Mouse (Mus musculus): Measurements from ENCODE around the gene Prlr. TPM values are rescaled to one million over a fixed set of nuclear protein-coding genes. Genes with fewer than 3 reads are reported as not detected.

Gene Prlr
- polyA plus RNA-seq (2011; ENCODE audit: insufficient read length, low read depth, missing spikeins) = 0.28 and 1.1 TPM in 2 replicates

GRCm38 (mm10) chr15:10177083-10177482 is at the start of gene Prlr:
TSS of gene Prlr (plus strand) at chr15:10177238.
- Histone ChIP-seq H3K4me1 (ENCODE audit: control insufficient read depth, insufficient read depth, low read length) (peaks cover 5% of the 10 kb centered on the region), H3K4me3 (ENCODE audit: insufficient read depth, low read length) (0 out of 2 replicates have a peak within 1 kb of the TSS, but pooled peaks have one; percentile 0), H3K27ac (ENCODE audit: insufficient read depth, low read length) (no peak within 1 kb of the TSS)
- TF ChIP-seq CTCF (IDR thresholded peaks at IDR 0.05; ENCODE audit: borderline replicate concordance, insufficient read depth, low read length) (no peak), POLR2A (IDR thresholded peaks at IDR 0.05; ENCODE audit: low read depth, low read length) (no peak)

- H3K27ac ChIP-seq (ENCODE audit: insufficient read depth, low read length) = no peak overlapping the region
- H3K4me1 ChIP-seq (ENCODE audit: control insufficient read depth, insufficient read depth, low read length) = no peaks in the 10 kb centered on the region
- H3K4me3 ChIP-seq (ENCODE audit: insufficient read depth, low read length) = no peak overlapping the region
- no peak for TF ChIP-seq POLR2A (IDR thresholded peaks at IDR 0.05; ENCODE audit: low read depth, low read length)
These were observed 43.3 kb upstream of the Prlr start for GRCm38 (mm10) chr15:10133781-10134180.

GRCm38 (mm10) chr15:10134889-10135288 is 42.1 kb upstream of the Prlr start:
- Histone ChIP-seq H3K4me1 (ENCODE audit: control insufficient read depth, insufficient read depth, low read length) (no peaks in the 10 kb centered on the region), H3K4me3 (ENCODE audit: insufficient read depth, low read length) (no peak overlapping the region), H3K27ac (ENCODE audit: insufficient read depth, low read length) (no peak overlapping the region)
- TF ChIP-seq POLR2A (IDR thresholded peaks at IDR 0.05; ENCODE audit: low read depth, low read length) (no peak), CTCF (IDR thresholded peaks at IDR 0.05; ENCODE audit: borderline replicate concordance, insufficient read depth, low read length) (no peak)

GRCm38 (mm10) chr15:10144520-10144919 is 32.5 kb upstream of the Prlr start:
- H3K4me3 ChIP-seq (ENCODE audit: insufficient read depth, low read length) = no peak overlapping the region
- H3K4me1 ChIP-seq (ENCODE audit: control insufficient read depth, insufficient read depth, low read length) = no peaks in the 10 kb centered on the region
- no peak overlapping the region for H3K27ac ChIP-seq (ENCODE audit: insufficient read depth, low read length)
- TF ChIP-seq POLR2A (IDR thresholded peaks at IDR 0.05; ENCODE audit: low read depth, low read length) (no peak), CTCF (IDR thresholded peaks at IDR 0.05; ENCODE audit: borderline replicate concordance, insufficient read depth, low read length) (no peak)

- Histone ChIP-seq H3K4me3 (ENCODE audit: insufficient read depth, low read length) (no peak overlapping the region), H3K27ac (ENCODE audit: insufficient read depth, low read length) (no peak overlapping the region), H3K4me1 (ENCODE audit: control insufficient read depth, insufficient read depth, low read length) (no peaks in the 10 kb centered on the region)
- no peak for TF ChIP-seq POLR2A (IDR thresholded peaks at IDR 0.05; ENCODE audit: low read depth, low read length)
- no peak for TF ChIP-seq CTCF (IDR thresholded peaks at IDR 0.05; ENCODE audit: borderline replicate concordance, insufficient read depth, low read length)
These were observed 28.8 kb upstream of the Prlr start for GRCm38 (mm10) chr15:10148196-10148595.

- H3K27ac ChIP-seq (ENCODE audit: insufficient read depth, low read length) = no peak overlapping the region
- no peak overlapping the region for H3K4me3 ChIP-seq (ENCODE audit: insufficient read depth, low read length)
- H3K4me1 ChIP-seq (ENCODE audit: control insufficient read depth, insufficient read depth, low read length) = no peaks in the 10 kb centered on the region
- TF ChIP-seq POLR2A (IDR thresholded peaks at IDR 0.05; ENCODE audit: low read depth, low read length) (no peak), CTCF (IDR thresholded peaks at IDR 0.05; ENCODE audit: borderline replicate concordance, insufficient read depth, low read length) (no peak)
These were observed 16.4 kb upstream of the Prlr start for GRCm38 (mm10) chr15:10160663-10161062.

- H3K4me3 ChIP-seq (ENCODE audit: insufficient read depth, low read length) = no peak overlapping the region
- H3K4me1 ChIP-seq (ENCODE audit: control insufficient read depth, insufficient read depth, low read length) = peaks cover 5% of the 10 kb centered on the region
- H3K27ac ChIP-seq (ENCODE audit: insufficient read depth, low read length) = no peak overlapping the region
- TF ChIP-seq CTCF (IDR thresholded peaks at IDR 0.05; ENCODE audit: borderline replicate concordance, insufficient read depth, low read length) (no peak), POLR2A (IDR thresholded peaks at IDR 0.05; ENCODE audit: low read depth, low read length) (no peak)
These were observed 2.0 kb upstream of the Prlr start for GRCm38 (mm10) chr15:10175078-10175477.

- Histone ChIP-seq H3K4me1 (ENCODE audit: control insufficient read depth, insufficient read depth, low read length) (peaks cover 5% of the 10 kb centered on the region), H3K4me3 (ENCODE audit: insufficient read depth, low read length) (no peak overlapping the region), H3K27ac (ENCODE audit: insufficient read depth, low read length) (no peak overlapping the region)
- TF ChIP-seq POLR2A (IDR thresholded peaks at IDR 0.05; ENCODE audit: low read depth, low read length) = no peak
- TF ChIP-seq CTCF (IDR thresholded peaks at IDR 0.05; ENCODE audit: borderline replicate concordance, insufficient read depth, low read length) = no peak
These were observed 1.4 kb upstream of the Prlr start for GRCm38 (mm10) chr15:10175656-10176055.

GRCm38 (mm10) chr15:10177519-10178130 is 587 bp downstream of the Prlr start:
- Histone ChIP-seq H3K4me3 (ENCODE audit: insufficient read depth, low read length) (0 out of 2 replicates have a peak overlapping the region, but pooled peaks have one; percentile 0), H3K27ac (ENCODE audit: insufficient read depth, low read length) (no peak overlapping the region), H3K4me1 (ENCODE audit: control insufficient read depth, insufficient read depth, low read length) (peaks cover 5% of the 10 kb centered on the region)
- no peak for TF ChIP-seq POLR2A (IDR thresholded peaks at IDR 0.05; ENCODE audit: low read depth, low read length)
- no peak for TF ChIP-seq CTCF (IDR thresholded peaks at IDR 0.05; ENCODE audit: borderline replicate concordance, insufficient read depth, low read length)

- Histone ChIP-seq H3K27ac (ENCODE audit: insufficient read depth, low read length) (no peak overlapping the region), H3K4me1 (ENCODE audit: control insufficient read depth, insufficient read depth, low read length) (peaks cover 5% of the 10 kb centered on the region), H3K4me3 (ENCODE audit: insufficient read depth, low read length) (no peak overlapping the region)
- TF ChIP-seq CTCF (IDR thresholded peaks at IDR 0.05; ENCODE audit: borderline replicate concordance, insufficient read depth, low read length) (no peak), POLR2A (IDR thresholded peaks at IDR 0.05; ENCODE audit: low read depth, low read length) (no peak)
These were observed 1.1 kb downstream of the Prlr start for GRCm38 (mm10) chr15:10178131-10178566.
